Mouse (Mus musculus) intestine, embryonic 15.5 days (tissue): ENCODE data around the gene Cyp2j6. TPM values are rescaled to one million over a fixed set of nuclear protein-coding genes. Genes with fewer than 3 reads are reported as not detected.

Experiments used
- ATAC-seq: fragments of 200-750 bp; cut with Nextera tagmentation; 2 replicates; pipeline ENCODE4 v1.8.0; 2017; ENCODE audit warnings: moderate TSS enrichment, moderate library complexity
- H3K27ac ChIP-seq: fragments of 300-500 bp; sonication (generic); 2 replicates; pipeline ENCODE4 v1.5.1; 2015; ENCODE audit warnings: mild to moderate bottlenecking, inconsistent platforms
- H3K27me3 ChIP-seq: fragments of 300-500 bp; sonication (generic); replicated peaks from 2 replicates; pipeline ENCODE4 v1.6.1; 2015; ENCODE audit warnings: inconsistent platforms
- H3K36me3 ChIP-seq: fragments of 300-500 bp; sonication (generic); 2 replicates; pipeline ENCODE4 v1.6.1; 2015; ENCODE audit warnings: inconsistent platforms
- H3K4me1 ChIP-seq: fragments of 300-500 bp; sonication (generic); replicated peaks from 2 replicates; pipeline ENCODE4 v1.6.1; 2015; ENCODE audit warnings: inconsistent platforms
- H3K4me2 ChIP-seq: fragments of 300-500 bp; sonication (generic); replicated peaks from 2 replicates; pipeline ENCODE4 v1.6.1; 2015; ENCODE audit warnings: mild to moderate bottlenecking, inconsistent platforms
- H3K4me3 ChIP-seq: fragments of 300-500 bp; sonication (generic); replicated peaks from 2 replicates; pipeline ENCODE4 v1.5.1; 2015; ENCODE audit warnings: inconsistent platforms
- H3K9ac ChIP-seq: fragments of 300-500 bp; sonication (generic); 2 replicates; pipeline ENCODE4 v1.6.1; 2015; ENCODE audit warnings: inconsistent platforms
- H3K9me3 ChIP-seq: fragments of 300-500 bp; sonication (generic); 2 replicates; pipeline ENCODE4 v1.6.1; 2016; ENCODE audit warnings: inconsistent platforms
- WGBS: fragments of 180-500 bp; shearing (Covaris S2); methylation state at CpG from one replicate; pipeline ENCODE4 v1.1.7; 2015; 5-methylcytosine and 5-hydroxymethylcytosine counted together
- polyA plus RNA-seq: library from polyadenylated mRNA; unstranded; fragments of >200 nt; fragmentation: Nextera tagmentation; extraction: Ambion mirVana; gene quantifications from 2 replicates; pipeline ENCODE4 v1.2.1, GENCODE M21; 2015

The Cyp2j6 gene
- polyA plus RNA-seq, 1 experiment from 2014 or later, result 28.3 TPM

DNA sequence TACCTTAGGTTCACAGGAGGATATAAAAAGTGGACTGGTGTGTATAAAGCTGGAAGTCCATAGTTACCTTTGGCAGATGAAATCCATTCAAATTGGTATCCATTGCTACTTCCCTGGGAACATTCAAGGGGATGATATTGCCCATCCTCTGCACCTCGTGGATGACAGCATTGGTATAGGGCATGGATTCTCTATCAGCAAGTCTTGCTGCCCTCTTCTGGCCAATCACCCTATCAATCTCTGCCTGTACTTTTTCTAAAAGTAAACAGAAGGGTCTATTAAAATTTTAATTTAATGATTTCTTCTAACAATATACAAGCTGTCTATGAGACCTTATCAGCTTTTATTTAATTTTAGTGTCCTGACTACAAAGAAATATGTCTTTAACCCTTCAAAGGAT, 27.7 kb downstream of the Cyp2j6 start:
- H3K4me1 ChIP-seq, result no peaks in the 10 kb centered on the region
- no peak overlapping the region for H3K27ac ChIP-seq
- no peaks in the 10 kb centered on the region for H3K27me3 ChIP-seq
- no peak; the same call in 1 of the 2 replicates for ATAC-seq
- 26% methylated on average over 1 of the region's 1 CpGs for WGBS
- no peak overlapping the region for H3K4me2 ChIP-seq
- H3K36me3 ChIP-seq, result no peaks in the 10 kb centered on the region
- H3K9ac ChIP-seq, result no peak overlapping the region
- no peak overlapping the region for H3K4me3 ChIP-seq
- no peaks in the 10 kb centered on the region for H3K9me3 ChIP-seq

- Histone ChIP-seq H3K4me2 (no peak overlapping the region), H3K27me3 (no peaks in the 10 kb centered on the region), H3K9me3 (no peaks in the 10 kb centered on the region), H3K4me1 (no peaks in the 10 kb centered on the region), H3K27ac (no peak overlapping the region), H3K9ac (no peak overlapping the region), H3K4me3 (no peak overlapping the region), H3K36me3 (no peaks in the 10 kb centered on the region)
- WGBS, result 82% methylated on average over 2 of the region's 2 CpGs
- no peak for ATAC-seq
Measured at GRCm38 (mm10) chr4:96522256-96522655, 31.2 kb downstream of the Cyp2j6 start.

GRCm38 (mm10) chr4:96510083-96510482, 43.4 kb downstream of the Cyp2j6 start:
- Histone ChIP-seq H3K4me2 (no peak overlapping the region), H3K27me3 (no peaks in the 10 kb centered on the region), H3K36me3 (no peaks in the 10 kb centered on the region), H3K27ac (no peak overlapping the region), H3K4me3 (no peak overlapping the region), H3K4me1 (no peaks in the 10 kb centered on the region), H3K9me3 (no peaks in the 10 kb centered on the region), H3K9ac (no peak overlapping the region)
- WGBS, result 76% methylated on average over 3 of the region's 3 CpGs
- no peak for ATAC-seq

DNA sequence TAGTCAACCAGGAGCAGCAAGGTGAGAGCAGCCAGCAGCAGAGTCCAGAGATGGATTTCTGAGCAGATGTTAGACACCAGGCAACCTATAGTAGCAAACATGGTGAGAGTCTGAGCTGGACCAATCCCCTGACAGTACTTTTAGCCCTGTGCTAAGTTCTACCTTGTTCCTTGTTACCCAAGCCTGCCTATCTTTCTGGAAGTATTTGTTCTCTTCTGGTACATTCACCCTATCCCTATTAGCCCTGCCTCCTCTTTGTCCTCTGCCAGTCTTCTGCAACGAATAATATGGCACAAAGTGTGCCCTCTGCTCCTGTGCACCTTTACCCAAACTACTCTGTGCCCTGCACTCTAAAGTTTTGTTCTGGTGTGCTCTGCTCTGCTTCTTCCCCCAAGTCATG, 46.2 kb downstream of the Cyp2j6 start, which contains the start of gene Cyp2j8:
TSS of gene Cyp2j8 (minus strand) at position 101 of the 400 bp plus-strand sequence.
- Histone ChIP-seq H3K36me3 (no peaks in the 10 kb centered on the region), H3K27ac (no peak within 1 kb of the TSS), H3K4me3 (no peak within 1 kb of the TSS), H3K27me3 (no peaks in the 10 kb centered on the region), H3K9ac (no peak within 1 kb of the TSS), H3K4me2 (no peak within 1 kb of the TSS), H3K9me3 (no peaks in the 10 kb centered on the region), H3K4me1 (no peaks in the 10 kb centered on the region)
- WGBS, result 85% methylated on average over 1 of the region's 1 CpGs
- no peak for ATAC-seq

Other genes starting within 250 kb of the Cyp2j6 start
- not detected in 2 replicates for gene Cyp2j11, start 205.0 kb downstream of the Cyp2j6 start, polyA plus RNA-seq
- gene Cyp2j8, start 46.3 kb downstream of the Cyp2j6 start, polyA plus RNA-seq, result not detected in 2 replicates
- gene Cyp2j9, start 37.9 kb upstream of the Cyp2j6 start, polyA plus RNA-seq, result 3.3 TPM in 2 replicates
- gene Cyp2j5, start 110.5 kb upstream of the Cyp2j6 start, polyA plus RNA-seq, result 0.11 and 0.14 TPM in 2 replicates
- not detected in 2 replicates for gene Gm12695, start 231.5 kb upstream of the Cyp2j6 start, polyA plus RNA-seq